Mouse (Mus musculus) erythroblast, embryonic 14.5 days (primary cell): ENCODE measurements around the gene Fcgrt. TPM values are rescaled to one million over a fixed set of nuclear protein-coding genes. Genes with fewer than 3 reads are reported as not detected.
A peak's percentile ranks its signal among the peaks of the same experiment; 100 is the strongest.

Source experiments
- H3K27me3 ChIP-seq: 2 replicates; pipeline ENCODE4 v1.6.1; 2012; ENCODE audit warnings: inconsistent platforms; ENCODE audit not compliant: control insufficient read depth
- H3K36me3 ChIP-seq: 2 replicates; pipeline ENCODE4 v1.6.1; 2012; ENCODE audit warnings: mild to moderate bottlenecking, inconsistent platforms; ENCODE audit not compliant: control insufficient read depth
- H3K4me1 ChIP-seq: 2 replicates; pipeline ENCODE4 v1.6.1; 2012; ENCODE audit warnings: inconsistent platforms; ENCODE audit not compliant: control insufficient read depth
- H3K4me3 ChIP-seq: replicated peaks from 2 replicates; pipeline ENCODE3; 2012; ENCODE audit warnings: moderate library complexity, mild to moderate bottlenecking, inconsistent platforms
- H3K9me3 ChIP-seq: 2 replicates; pipeline ENCODE4 v1.6.1; 2012; ENCODE audit warnings: low read length, inconsistent platforms, mixed read lengths; ENCODE audit not compliant: control insufficient read depth
- GATA1 ChIP-seq: IDR thresholded peaks from 2 replicates; pipeline ENCODE4 v1.6.1; 2012; ENCODE audit warnings: low read length, inconsistent platforms, mixed read lengths
- TAL1 ChIP-seq: IDR thresholded peaks from 3 replicates; pipeline ENCODE4 v1.6.1; 2012; ENCODE audit warnings: low read length, inconsistent platforms, mixed read lengths
- polyA plus RNA-seq: library from polyadenylated mRNA; stranded (reverse); fragments of >175 nt; gene quantifications from 2 replicates; pipeline ENCODE4 v1.2.3, GENCODE M21; 2012

Fcgrt gene
- polyA plus RNA-seq, 1 experiment = 1.0 TPM

GRCm38 (mm10) chr7:45144368-45145174 is 40.9 kb upstream of the Fcgrt start:
- TF ChIP-seq GATA1 (no peak), TAL1 (no peak)
- H3K4me1 ChIP-seq = peaks cover 3% of the 10 kb centered on the region
- H3K9me3 ChIP-seq = no peaks in the 10 kb centered on the region
- H3K4me3 ChIP-seq = no peak overlapping the region
- no peaks in the 10 kb centered on the region for H3K27me3 ChIP-seq
- H3K36me3 ChIP-seq = peaks cover 72% of the 10 kb centered on the region

GRCm38 (mm10) chr7:45141914-45142313 is 38.3 kb upstream of the Fcgrt start:
- peaks cover 27% of the 10 kb centered on the region for H3K4me1 ChIP-seq
- H3K36me3 ChIP-seq = peaks cover 54% of the 10 kb centered on the region
- H3K27me3 ChIP-seq = no peaks in the 10 kb centered on the region
- H3K9me3 ChIP-seq = no peaks in the 10 kb centered on the region
- no peak overlapping the region for H3K4me3 ChIP-seq
- TF ChIP-seq GATA1 (no peak), TAL1 (no peak)

GRCm38 (mm10) chr7:45141319-45141718 is 37.7 kb upstream of the Fcgrt start:
- no peaks in the 10 kb centered on the region for H3K27me3 ChIP-seq
- TF ChIP-seq TAL1 = no peak
- H3K36me3 ChIP-seq = peaks cover 48% of the 10 kb centered on the region
- H3K9me3 ChIP-seq = no peaks in the 10 kb centered on the region
- H3K4me3 ChIP-seq = no peak overlapping the region
- peaks cover 33% of the 10 kb centered on the region for H3K4me1 ChIP-seq

GRCm38 (mm10) chr7:45139904-45140723 is 36.5 kb upstream of the Fcgrt start:
- no peak for TF ChIP-seq TAL1
- no peak for TF ChIP-seq GATA1
- Histone ChIP-seq H3K9me3 (no peaks in the 10 kb centered on the region), H3K36me3 (peaks cover 37% of the 10 kb centered on the region), H3K27me3 (no peaks in the 10 kb centered on the region), H3K4me1 (peaks cover 45% of the 10 kb centered on the region), H3K4me3 (no peak overlapping the region)

GRCm38 (mm10) chr7:45138403-45138802 is 34.8 kb upstream of the Fcgrt start:
- peaks cover 60% of the 10 kb centered on the region for H3K4me1 ChIP-seq

GRCm38 (mm10) chr7:45137171-45138006 is 33.7 kb upstream of the Fcgrt start:
- H3K27me3 ChIP-seq = no peaks in the 10 kb centered on the region
- H3K9me3 ChIP-seq = no peaks in the 10 kb centered on the region; the same call in 1 of the 2 replicates
- TF ChIP-seq GATA1 = no peak
- TF ChIP-seq TAL1 = 0 out of 3 replicates have a peak, but pooled peaks have one; percentile 5
- peak overlapping the region; percentile 29 for H3K4me3 ChIP-seq
- H3K36me3 ChIP-seq = peaks cover 23% of the 10 kb centered on the region
- peaks cover 63% of the 10 kb centered on the region for H3K4me1 ChIP-seq

More at GRCm38 (mm10) chr7:45138403-45138802, 34.8 kb upstream of the Fcgrt start:
- no peak for TF ChIP-seq TAL1
- no peak for TF ChIP-seq GATA1
- Histone ChIP-seq H3K4me3 (no peak overlapping the region), H3K27me3 (no peaks in the 10 kb centered on the region), H3K9me3 (no peaks in the 10 kb centered on the region; the same call in 1 of the 2 replicates), H3K36me3 (peaks cover 27% of the 10 kb centered on the region)

GRCm38 (mm10) chr7:45135993-45136567 is 32.4 kb upstream of the Fcgrt start, which contains the start of the genes Gm45713 and Flt3l:
Gene Gm45713, minus strand, starts transcription at chr7:45136231.
Gene Flt3l, minus strand, starts transcription at chr7:45136432.
- TF ChIP-seq GATA1 (no peak), TAL1 (no peak)
- peaks cover 18% of the 10 kb centered on the region for H3K36me3 ChIP-seq
- no peaks in the 10 kb centered on the region for H3K27me3 ChIP-seq
- H3K4me3 ChIP-seq = peak within 1 kb of the TSS; percentile 76
- no peaks in the 10 kb centered on the region; the same call in 1 of the 2 replicates for H3K9me3 ChIP-seq
- H3K4me1 ChIP-seq = peaks cover 72% of the 10 kb centered on the region

GRCm38 (mm10) chr7:45135370-45135769 is 31.7 kb upstream of the Fcgrt start:
- Histone ChIP-seq H3K27me3 (no peaks in the 10 kb centered on the region), H3K9me3 (no peaks in the 10 kb centered on the region; the same call in 1 of the 2 replicates), H3K36me3 (peaks cover 18% of the 10 kb centered on the region), H3K4me1 (peaks cover 72% of the 10 kb centered on the region), H3K4me3 (peak overlapping the region; percentile 76)
- TF ChIP-seq GATA1 (peak; percentile 82), TAL1 (no peak)
